Mouse (Mus musculus): ENCODE measurements at regions not wholly inside any gene's neighbourhood (a gene's known extent, or its start where the extent isn't known, plus 50 kb on each side); places are given as distances from the start of the nearest gene placed in this dataset.

- Histone ChIP-seq H3K27me3 (replicated peaks) (no peaks in the 10 kb centered on the region), H3K27ac (no peak overlapping the region)
- WGBS, result 38% methylated on average over 2 of the region's 2 CpGs
Measured at GRCm38 (mm10) chr13:90781974-90782373, 123.2 kb downstream of the Atp6ap1l start.

GRCm38 (mm10) chr13:90777952-90778298 lies 127.2 kb downstream of the Atp6ap1l start:
- Histone ChIP-seq H3K9ac (no peak overlapping the region), H3K27me3 (replicated peaks) (no peaks in the 10 kb centered on the region), H3K4me2 (no peak overlapping the region), H3K4me3 (replicated peaks) (no peak overlapping the region), H3K4me1 (no peaks in the 10 kb centered on the region), H3K36me3 (no peaks in the 10 kb centered on the region), H3K27ac (no peak overlapping the region), H3K9me3 (no peaks in the 10 kb centered on the region)
- ATAC-seq (ENCODE audit: insufficient read depth, low FRiP score, low read depth), result no peak
- 69% methylated on average over 4 of the region's 4 CpGs for WGBS

More at GRCm38 (mm10) chr13:90781974-90782373, 123.2 kb downstream of the Atp6ap1l start:
- Histone ChIP-seq H3K36me3 (no peaks in the 10 kb centered on the region), H3K4me2 (no peak overlapping the region), H3K9ac (no peak overlapping the region), H3K4me1 (no peaks in the 10 kb centered on the region), H3K9me3 (no peaks in the 10 kb centered on the region), H3K4me3 (replicated peaks) (no peak overlapping the region)
- no peak for ATAC-seq (ENCODE audit: insufficient read depth, low FRiP score, low read depth)

GRCm38 (mm10) chr13:90777123-90777951 lies 127.8 kb downstream of the Atp6ap1l start:
- Histone ChIP-seq H3K27me3 (replicated peaks) (no peaks in the 10 kb centered on the region), H3K4me1 (no peaks in the 10 kb centered on the region), H3K9me3 (no peaks in the 10 kb centered on the region), H3K4me2 (no peak overlapping the region), H3K36me3 (no peaks in the 10 kb centered on the region), H3K4me3 (replicated peaks) (no peak overlapping the region), H3K27ac (no peak overlapping the region), H3K9ac (no peak overlapping the region)
- no peak for ATAC-seq (ENCODE audit: insufficient read depth, low FRiP score, low read depth)
- WGBS, result 85% methylated on average over 5 of the region's 5 CpGs

GRCm38 (mm10) chr13:90762154-90762553 lies 143.0 kb downstream of the Atp6ap1l start:
- ATAC-seq (ENCODE audit: insufficient read depth, low FRiP score, low read depth), result no peak
- 74% methylated on average over 2 of the region's 2 CpGs for WGBS

GRCm38 (mm10) chr13:90760516-90761050 lies 144.6 kb downstream of the Atp6ap1l start:
- H3K9ac ChIP-seq, result no peak overlapping the region
- H3K27me3 ChIP-seq (replicated peaks), result no peaks in the 10 kb centered on the region
- H3K36me3 ChIP-seq, result no peaks in the 10 kb centered on the region
- no peaks in the 10 kb centered on the region for H3K9me3 ChIP-seq
- no peaks in the 10 kb centered on the region for H3K4me1 ChIP-seq
- 46% methylated on average over 4 of the region's 4 CpGs for WGBS
- no peak overlapping the region for H3K4me2 ChIP-seq
- H3K4me3 ChIP-seq (replicated peaks), result no peak overlapping the region
- ATAC-seq (ENCODE audit: insufficient read depth, low FRiP score, low read depth), result no peak
- H3K27ac ChIP-seq, result no peak overlapping the region

More at GRCm38 (mm10) chr13:90762154-90762553, 143.0 kb downstream of the Atp6ap1l start:
- Histone ChIP-seq H3K9ac (no peak overlapping the region), H3K4me1 (no peaks in the 10 kb centered on the region), H3K36me3 (no peaks in the 10 kb centered on the region), H3K4me3 (replicated peaks) (no peak overlapping the region), H3K4me2 (no peak overlapping the region), H3K27me3 (replicated peaks) (no peaks in the 10 kb centered on the region), H3K27ac (no peak overlapping the region), H3K9me3 (no peaks in the 10 kb centered on the region)

GRCm38 (mm10) chr13:90754451-90754850 lies 150.7 kb downstream of the Atp6ap1l start:
- H3K36me3 ChIP-seq, result no peaks in the 10 kb centered on the region
- H3K27me3 ChIP-seq (replicated peaks), result no peaks in the 10 kb centered on the region
- WGBS, result 84% methylated on average over 3 of the region's 3 CpGs
- H3K27ac ChIP-seq, result no peak overlapping the region
- no peaks in the 10 kb centered on the region for H3K9me3 ChIP-seq
- H3K4me2 ChIP-seq, result no peak overlapping the region
- H3K4me3 ChIP-seq (replicated peaks), result no peak overlapping the region
- H3K9ac ChIP-seq, result no peak overlapping the region
- no peaks in the 10 kb centered on the region for H3K4me1 ChIP-seq
- ATAC-seq (ENCODE audit: insufficient read depth, low FRiP score, low read depth), result no peak

- H3K27ac ChIP-seq, result no peak overlapping the region
- no peak overlapping the region for H3K9ac ChIP-seq
- 76% methylated on average over 1 of the region's 1 CpGs for WGBS
- no peaks in the 10 kb centered on the region for H3K4me1 ChIP-seq
- no peaks in the 10 kb centered on the region for H3K36me3 ChIP-seq
- no peak overlapping the region for H3K4me2 ChIP-seq
- H3K27me3 ChIP-seq (replicated peaks), result no peaks in the 10 kb centered on the region
- no peaks in the 10 kb centered on the region for H3K9me3 ChIP-seq
- no peak for ATAC-seq (ENCODE audit: insufficient read depth, low FRiP score, low read depth)
- H3K4me3 ChIP-seq (replicated peaks), result no peak overlapping the region
Measured at GRCm38 (mm10) chr13:90749741-90750140, 155.4 kb downstream of the Atp6ap1l start.

GRCm38 (mm10) chr13:90745063-90745462 lies 160.1 kb downstream of the Atp6ap1l start:
- Histone ChIP-seq H3K4me2 (no peak overlapping the region), H3K4me3 (replicated peaks) (no peak overlapping the region), H3K4me1 (no peaks in the 10 kb centered on the region), H3K27me3 (replicated peaks) (no peaks in the 10 kb centered on the region), H3K36me3 (no peaks in the 10 kb centered on the region), H3K9ac (no peak overlapping the region), H3K9me3 (no peaks in the 10 kb centered on the region), H3K27ac (no peak overlapping the region)
- ATAC-seq (ENCODE audit: insufficient read depth, low FRiP score, low read depth), result no peak
- WGBS, result 9% methylated on average over 1 of the region's 1 CpGs

GRCm38 (mm10) chr13:90742615-90743402 lies 162.3 kb downstream of the Atp6ap1l start:
- no peak overlapping the region for H3K4me3 ChIP-seq (replicated peaks)
- no peaks in the 10 kb centered on the region for H3K9me3 ChIP-seq
- H3K27ac ChIP-seq, result no peak overlapping the region
- H3K4me1 ChIP-seq, result no peaks in the 10 kb centered on the region
- H3K4me2 ChIP-seq, result no peak overlapping the region
- H3K27me3 ChIP-seq (replicated peaks), result no peaks in the 10 kb centered on the region
- ATAC-seq (ENCODE audit: insufficient read depth, low FRiP score, low read depth), result no peak
- 79% methylated on average over 4 of the region's 4 CpGs for WGBS
- no peaks in the 10 kb centered on the region for H3K36me3 ChIP-seq
- H3K9ac ChIP-seq, result no peak overlapping the region

- Histone ChIP-seq H3K27me3 (replicated peaks) (no peaks in the 10 kb centered on the region), H3K4me2 (no peak overlapping the region), H3K36me3 (no peaks in the 10 kb centered on the region), H3K9ac (no peak overlapping the region), H3K4me1 (no peaks in the 10 kb centered on the region), H3K4me3 (replicated peaks) (no peak overlapping the region), H3K9me3 (no peaks in the 10 kb centered on the region), H3K27ac (no peak overlapping the region)
- ATAC-seq (ENCODE audit: insufficient read depth, low FRiP score, low read depth), result no peak
- 90% methylated on average over 1 of the region's 1 CpGs for WGBS
Measured at GRCm38 (mm10) chr13:90739797-90740196, 165.4 kb downstream of the Atp6ap1l start.

- 65% methylated on average over 3 of the region's 3 CpGs for WGBS
- Histone ChIP-seq H3K4me1 (no peaks in the 10 kb centered on the region), H3K27me3 (replicated peaks) (no peaks in the 10 kb centered on the region), H3K9ac (no peak overlapping the region), H3K27ac (no peak overlapping the region), H3K36me3 (no peaks in the 10 kb centered on the region), H3K9me3 (no peaks in the 10 kb centered on the region), H3K4me2 (no peak overlapping the region), H3K4me3 (replicated peaks) (no peak overlapping the region)
- ATAC-seq (ENCODE audit: insufficient read depth, low FRiP score, low read depth), result no peak
Measured at GRCm38 (mm10) chr13:90738513-90738912, 166.6 kb downstream of the Atp6ap1l start.

- no peak overlapping the region for H3K9ac ChIP-seq
- WGBS, result 94% methylated on average over 3 of the region's 3 CpGs
- H3K4me3 ChIP-seq (replicated peaks), result no peak overlapping the region
- H3K4me1 ChIP-seq, result no peaks in the 10 kb centered on the region
- no peaks in the 10 kb centered on the region for H3K9me3 ChIP-seq
- no peaks in the 10 kb centered on the region for H3K36me3 ChIP-seq
- H3K27me3 ChIP-seq (replicated peaks), result no peaks in the 10 kb centered on the region
- H3K4me2 ChIP-seq, result no peak overlapping the region
- H3K27ac ChIP-seq, result no peak overlapping the region
- no peak for ATAC-seq (ENCODE audit: insufficient read depth, low FRiP score, low read depth)
Measured at GRCm38 (mm10) chr13:90733265-90733664, 171.9 kb downstream of the Atp6ap1l start.

All from stomach, embryonic 15.5 days (tissue).